15 mouse cellular contexts compared by ENCODE assay signal in the genomic region with DNA sequence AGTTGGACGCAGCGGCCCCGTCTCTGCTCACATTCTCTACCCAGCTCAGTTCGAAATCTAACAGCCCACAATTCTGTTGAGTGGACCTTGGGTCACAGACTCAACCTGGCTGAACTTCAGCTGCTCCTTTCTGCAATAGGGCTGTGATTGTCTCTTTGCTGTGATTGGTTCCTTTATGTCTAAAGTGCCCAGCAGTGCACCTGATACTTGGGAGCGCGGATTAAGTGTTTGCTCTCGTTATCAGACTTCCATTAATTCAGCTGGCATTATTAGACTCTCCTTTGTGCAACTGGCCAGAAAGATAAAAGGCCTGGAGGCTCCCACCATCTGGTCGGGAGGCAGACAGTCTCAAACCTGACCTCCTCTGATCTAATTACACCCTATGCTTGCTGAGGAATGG. TPM values are rescaled to one million over a fixed set of nuclear protein-coding genes. Genes with fewer than 3 reads are reported as not detected.
DNase-seq lines count a peak whose midpoint lies in the region; ATAC-seq and TF ChIP-seq lines count a peak whose summit lies in the region.
"Had no signal": no experiment of that assay in that cellular context is flagged by ENCODE, and none has a peak within 500 bp of the region (broad histone marks: within the 10 kb centered on the region; RNA-seq: fewer than 3 reads in every experiment).

No protein-coding gene starts in this region.

- no peaks in the 10 kb centered on the region for H3K9me3 ChIP-seq in liver, embryonic 12.5 days (replicated peaks)
- H3K9me3 ChIP-seq in liver, postnatal 0 days (ENCODE audit: low read length): no peaks in the 10 kb centered on the region
- no peaks in the 10 kb centered on the region for H3K9me3 ChIP-seq in stomach, embryonic 14.5 days (ENCODE audit: control insufficient read depth, low read depth, low read length)
- H3K9me3 ChIP-seq: embryonic facial prominence, embryonic 15.5 days; forebrain, embryonic 15.5 days had no signal

- WGBS in liver, adult 2 months: 47% methylated on average over 8 of the region's 8 CpGs
- 47% methylated on average over 8 of the region's 8 CpGs for WGBS in liver, embryonic 12.5 days (ENCODE audit: insufficient replicate concordance)
- 54% methylated on average over 8 of the region's 8 CpGs for WGBS in liver, postnatal 0 days (ENCODE audit: insufficient replicate concordance)
- WGBS in stomach, embryonic 14.5 days: 54% methylated on average over 8 of the region's 8 CpGs

- H3K4me1 ChIP-seq in liver, adult 2 months (ENCODE audit: control insufficient read depth, insufficient read depth, low read length): peaks cover 5% of the 10 kb centered on the region; the same call in 1 of the 2 replicates
- H3K4me1 ChIP-seq in liver, embryonic 12.5 days: peaks cover 48% of the 10 kb centered on the region
- peaks cover 21% of the 10 kb centered on the region for H3K4me1 ChIP-seq in liver, postnatal 0 days (ENCODE audit: insufficient read depth)
- peaks cover 11% of the 10 kb centered on the region for H3K4me1 ChIP-seq in stomach, embryonic 14.5 days (ENCODE audit: control insufficient read depth, insufficient read depth, low read length)

- ATAC-seq in liver, embryonic 12.5 days: no peak
- no peak for ATAC-seq in liver, postnatal 0 days
- peak; percentile 1; the same call in 1 of the 2 replicates for ATAC-seq in stomach, embryonic 14.5 days (ENCODE audit: insufficient number of reproducible peaks, insufficient read depth, low FRiP score, low read depth)
- ATAC-seq: forebrain, embryonic 15.5 days; inflammation-experienced regulatory T-cells, adult 6 months; midbrain, embryonic 16.5 days had no signal

- 0 out of 2 replicates have a peak overlapping the region, but pooled peaks have one; percentile 2 for H3K27ac ChIP-seq in liver, adult 2 months (replicated peaks; ENCODE audit: insufficient read depth, low read depth, low read length)
- no peak overlapping the region for H3K27ac ChIP-seq in liver, embryonic 12.5 days
- H3K27ac ChIP-seq in liver, postnatal 0 days (ENCODE audit: low read depth): no peak overlapping the region
- peak overlapping the region; percentile 17; the same call in 1 of the 2 replicates for H3K27ac ChIP-seq in stomach, embryonic 14.5 days (ENCODE audit: low read length)
- H3K27ac ChIP-seq: embryonic facial prominence, embryonic 15.5 days; forebrain, embryonic 15.5 days had no signal

- TF ChIP-seq POLR2A in liver, adult 2 months (IDR thresholded peaks at IDR 0.05; ENCODE audit: extremely low read depth, insufficient read depth, low read length): no peak

- H3K4me3 ChIP-seq in liver, adult 2 months (ENCODE audit: insufficient read depth, low read depth, low read length): no peak overlapping the region
- H3K4me3 ChIP-seq in liver, embryonic 12.5 days: no peak overlapping the region
- H3K4me3 ChIP-seq in liver, postnatal 0 days (ENCODE audit: low read depth, low read length): no peak overlapping the region
- no peak overlapping the region for H3K4me3 ChIP-seq in stomach, embryonic 14.5 days (ENCODE audit: low read depth, low read length)
- H3K4me3 ChIP-seq: embryonic facial prominence, embryonic 15.5 days; forebrain, embryonic 15.5 days had no signal

- TF ChIP-seq CTCF in liver, adult 2 months (IDR thresholded peaks at IDR 0.05; ENCODE audit: low read depth, low read length): no peak
- no peak for TF ChIP-seq CTCF in liver, postnatal 0 days (IDR thresholded peaks at IDR 0.05; ENCODE audit: low read depth)

- peak; percentile 74 for DNase-seq in liver, adult 2 months (ENCODE audit: extremely low read depth, low read depth, low spot score)
- DNase-seq in adipocyte (ENCODE audit: low spot score): peak; percentile 52
- DNase-seq in liver, postnatal 0 days: no peak
- DNase-seq in left cerebral cortex, adult 8-10 months (ENCODE audit: low spot score in 2 of 2): no peak
- DNase-seq in cerebellum, adult 11 months: no peak
- DNase-seq: cerebellum, adult 11-12 months; heart, adult 18-20 months; kidney, postnatal 25 days; thymus, postnatal 25 days had no signal

- peak; percentile 23; the same call in 1 of the 2 replicates for TF ChIP-seq EP300 in liver, postnatal 0 days (IDR thresholded peaks at IDR 0.05; ENCODE audit: low read depth)

- no peak overlapping the region for H3K9ac ChIP-seq in liver, adult 2 months (ENCODE audit: low read depth, low read length)
- no peak overlapping the region for H3K9ac ChIP-seq in liver, embryonic 12.5 days
- H3K9ac ChIP-seq in liver, postnatal 0 days (replicated peaks): no peak overlapping the region
- no peak overlapping the region for H3K9ac ChIP-seq in stomach, embryonic 14.5 days (replicated peaks; ENCODE audit: low read depth, low read length)
- H3K9ac ChIP-seq: embryonic facial prominence, embryonic 15.5 days; forebrain, embryonic 15.5 days had no signal

- H3K36me3 ChIP-seq in liver, adult 2 months (ENCODE audit: control insufficient read depth, insufficient read depth, low read length): no peaks in the 10 kb centered on the region
- H3K36me3 ChIP-seq in liver, embryonic 12.5 days: peaks cover 13% of the 10 kb centered on the region
- H3K36me3 ChIP-seq in liver, postnatal 0 days (replicated peaks; ENCODE audit: insufficient read depth, low read length): 0 out of 2 replicates have a peak, but pooled peaks cover 2% of the 10 kb centered on the region
- H3K36me3 ChIP-seq in stomach, embryonic 14.5 days (ENCODE audit: control insufficient read depth, insufficient read depth, low read length): peaks cover under 1% of the 10 kb centered on the region; the same call in 1 of the 2 replicates

- no peaks in the 10 kb centered on the region for H3K27me3 ChIP-seq in liver, adult 2 months (ENCODE audit: control insufficient read depth, insufficient read depth, low read length)
- peaks cover 11% of the 10 kb centered on the region; the same call in 1 of the 2 replicates for H3K27me3 ChIP-seq in liver, embryonic 12.5 days (replicated peaks)
- no peaks in the 10 kb centered on the region for H3K27me3 ChIP-seq in liver, postnatal 0 days (ENCODE audit: insufficient read depth, low read length)
- H3K27me3 ChIP-seq in stomach, embryonic 14.5 days (ENCODE audit: control insufficient read depth, insufficient read depth, low read length): no peaks in the 10 kb centered on the region
- H3K27me3 ChIP-seq: embryonic facial prominence, embryonic 15.5 days; forebrain, embryonic 15.5 days had no signal

- no peak overlapping the region for H3K4me2 ChIP-seq in liver, embryonic 12.5 days
- no peak overlapping the region for H3K4me2 ChIP-seq in liver, postnatal 0 days (ENCODE audit: low read depth, low read length)
- H3K4me2 ChIP-seq in stomach, embryonic 14.5 days (replicated peaks; ENCODE audit: low read depth, low read length): no peak overlapping the region
- H3K4me2 ChIP-seq: embryonic facial prominence, embryonic 15.5 days; forebrain, embryonic 15.5 days had no signal

- H3K79me2 ChIP-seq in liver, adult 2 months (ENCODE audit: control insufficient read depth, insufficient read depth, low read length): no peaks in the 10 kb centered on the region

RNA-seq across cellular contexts. Expression of a gene that starts 2.3 kb away (rescaled TPM):
- 49.5 and 53.0 TPM in 2 replicates for total RNA-seq in liver, adult 2 months (2014; rRNA removed)
- polyA plus RNA-seq in liver, adult 2 months (2012; rRNA removed): 74.7 and 79.6 TPM in 2 replicates
- 187 and 200 TPM in 2 replicates for polyA plus RNA-seq in liver, embryonic 12.5 days (2016; fragmentation: Nextera tagmentation; extraction: Ambion mirVana)
- polyA plus RNA-seq in liver, postnatal 0 days (2015; fragmentation: Nextera tagmentation; extraction: Ambion mirVana): 317 and 319 TPM in 2 replicates
- polyA plus RNA-seq in stomach, embryonic 14.5 days (2014; fragmentation: Nextera tagmentation; extraction: Ambion mirVana): 157 and 164 TPM in 2 replicates
- total RNA-seq in left cerebral cortex, adult 8-10 months (2022): 10 to 100 TPM; 16.1 to 19.7 (median 18.6) TPM

RNA-seq across cellular contexts. Expression of a gene that starts 12.9 kb away (rescaled TPM):
- 116 and 163 TPM in 2 replicates for total RNA-seq in liver, adult 2 months (2014; rRNA removed)
- 56.2 and 59.9 TPM in 2 replicates for polyA plus RNA-seq in liver, adult 2 months (2012; rRNA removed)
- 816 and 835 TPM in 2 replicates for polyA plus RNA-seq in liver, embryonic 12.5 days (2016; fragmentation: Nextera tagmentation; extraction: Ambion mirVana)
- polyA plus RNA-seq in liver, postnatal 0 days (2015; fragmentation: Nextera tagmentation; extraction: Ambion mirVana): 647 and 656 TPM in 2 replicates
- 1,982 and 2,067 TPM in 2 replicates for polyA plus RNA-seq in stomach, embryonic 14.5 days (2014; fragmentation: Nextera tagmentation; extraction: Ambion mirVana)
- total RNA-seq in left cerebral cortex, adult 8-10 months (2022): 100 to 1,000 TPM; 272 to 296 (median 284) TPM

RNA-seq across cellular contexts. Expression of a gene that starts 15.3 kb away (rescaled TPM):
- total RNA-seq in liver, adult 2 months (2014; rRNA removed): 4.3 and 5.2 TPM in 2 replicates
- 8.9 and 13.8 TPM in 2 replicates for polyA plus RNA-seq in liver, adult 2 months (2012; rRNA removed)
- 18.7 and 20.2 TPM in 2 replicates for polyA plus RNA-seq in liver, embryonic 12.5 days (2016; fragmentation: Nextera tagmentation; extraction: Ambion mirVana)
- polyA plus RNA-seq in liver, postnatal 0 days (2015; fragmentation: Nextera tagmentation; extraction: Ambion mirVana): 3.9 and 5.1 TPM in 2 replicates
- 29.2 and 31.6 TPM in 2 replicates for polyA plus RNA-seq in stomach, embryonic 14.5 days (2014; fragmentation: Nextera tagmentation; extraction: Ambion mirVana)
- total RNA-seq in left cerebral cortex, adult 8-10 months (2022): 10 to 100 TPM; 23.4 to 27.7 (median 25.0) TPM

RNA-seq across cellular contexts. Expression of a gene that starts 40.3 kb away (rescaled TPM):
- total RNA-seq in liver, adult 2 months (2014; rRNA removed): 0.34 and 0.65 TPM in 2 replicates
- polyA plus RNA-seq in liver, adult 2 months (2012; rRNA removed): 0.18 and 0.25 TPM in 2 replicates
- 0.31 and 0.44 TPM in 2 replicates for polyA plus RNA-seq in liver, embryonic 12.5 days (2016; fragmentation: Nextera tagmentation; extraction: Ambion mirVana)
- polyA plus RNA-seq in liver, postnatal 0 days (2015; fragmentation: Nextera tagmentation; extraction: Ambion mirVana): 0.21 and 0.34 TPM in 2 replicates
- 10.2 and 10.7 TPM in 2 replicates for polyA plus RNA-seq in stomach, embryonic 14.5 days (2014; fragmentation: Nextera tagmentation; extraction: Ambion mirVana)
- total RNA-seq in left cerebral cortex, adult 8-10 months (2022): 10 to 100 TPM in 3 of 4 experiments, 1 to 10 TPM in 1; 9.4 to 13.4 (median 11.3) TPM
- polyA plus RNA-seq: inflammation-experienced regulatory T-cells, adult 6 months had no signal

Comparison
In these comparisons a context has a peak if more than half of its experiments do, and no peak if none do; other contexts are left out.
1. DNase-seq: peak in liver, adult 2 months (single experiment) and adipocyte (single experiment); none in liver, postnatal 0 days (single experiment), left cerebral cortex, adult 8-10 months (0 of 2) and cerebellum, adult 11 months (single experiment).
2. H3K27ac ChIP-seq: peak in liver, adult 2 months (single experiment) and stomach, embryonic 14.5 days (single experiment); none in liver, embryonic 12.5 days (single experiment) and liver, postnatal 0 days (single experiment).
3. RNA of a gene that starts 12.9 kb away (polyA plus RNA-seq): 1,982 to 2,067 TPM in stomach, embryonic 14.5 days, 816 to 835 TPM in liver, embryonic 12.5 days and 647 to 656 TPM in liver, postnatal 0 days; 56.2 to 59.9 TPM in liver, adult 2 months; every median in the first group is over 10 times any median in the second.